Mouse (Mus musculus) neural tube, embryonic 11.5 days (tissue): Measurements from ENCODE around the gene Gm20388. TPM values are rescaled to one million over a fixed set of nuclear protein-coding genes. Genes with fewer than 3 reads are reported as not detected.
A peak's percentile ranks its signal among the peaks of the same experiment; 100 is the strongest.
"Not testable (repeated sequence)": the region's sequence is repeated elsewhere in the genome, so short reads cannot be mapped to it uniquely, and the experiment has no call there.

Source experiments
- ATAC-seq: fragments of 200-750 bp; cut with Nextera tagmentation; 2 replicates; pipeline ENCODE4 v1.8.0; 2017; ENCODE audit warnings: moderate number of reproducible peaks, mild to moderate bottlenecking, moderate TSS enrichment, moderate library complexity; ENCODE audit not compliant: insufficient read depth, low FRiP score, low TSS enrichment
- DNase-seq: peaks from one replicate; pipeline ENCODE4 v3.0.0-alpha.2; 2015; ENCODE audit warnings: low spot score
- H3K27ac ChIP-seq: fragments of 300-500 bp; sonication (generic); 2 replicates; pipeline ENCODE4 v1.5.1; 2014; ENCODE audit warnings: low read depth, mild to moderate bottlenecking, low read length
- H3K27me3 ChIP-seq: fragments of 300-500 bp; sonication (generic); 2 replicates; pipeline ENCODE4 v1.6.1; 2014; ENCODE audit warnings: mild to moderate bottlenecking, low read length, mixed read lengths; ENCODE audit not compliant: control insufficient read depth, insufficient read depth
- H3K36me3 ChIP-seq: fragments of 300-500 bp; sonication (generic); 2 replicates; pipeline ENCODE4 v1.6.1; 2014; ENCODE audit warnings: mild to moderate bottlenecking, low read length, moderate library complexity, mixed read lengths; ENCODE audit not compliant: control insufficient read depth, insufficient read depth
- H3K4me1 ChIP-seq: fragments of 300-500 bp; sonication (generic); 2 replicates; pipeline ENCODE4 v1.6.1; 2014; ENCODE audit warnings: low read length, mixed read lengths; ENCODE audit not compliant: control insufficient read depth, insufficient read depth
- H3K4me2 ChIP-seq: fragments of 300-500 bp; sonication (generic); 2 replicates; pipeline ENCODE4 v1.6.1; 2014; ENCODE audit warnings: low read depth, mild to moderate bottlenecking, moderate library complexity
- H3K4me3 ChIP-seq: fragments of 300-500 bp; sonication (generic); 2 replicates; pipeline ENCODE4 v1.5.1; 2014; ENCODE audit warnings: low read depth, low read length
- H3K9ac ChIP-seq: fragments of 300-500 bp; sonication (generic); 2 replicates; pipeline ENCODE4 v1.6.1; 2014; ENCODE audit warnings: mild to moderate bottlenecking, low read length
- H3K9me3 ChIP-seq: fragments of 300-500 bp; sonication (generic); 2 replicates; pipeline ENCODE4 v1.6.1; 2016; ENCODE audit warnings: low read length; ENCODE audit not compliant: control insufficient read depth
- WGBS: fragments of 180-500 bp; shearing (Covaris S2); extraction: QIAGEN DNeasy Blood & Tissue Kit; methylation state at CpG from one replicate; pipeline ENCODE4 v1.1.7; 2014; 5-methylcytosine and 5-hydroxymethylcytosine counted together
- polyA plus RNA-seq: library from polyadenylated mRNA; unstranded; fragments of >200 nt; fragmentation: Nextera tagmentation; extraction: Ambion mirVana; gene quantifications from 2 replicates; pipeline ENCODE4 v1.2.1, GENCODE M21; 2014

Gene Gm20388
- polyA plus RNA-seq, 1 experiment from 2014 or later: not detected

GRCm38 (mm10) chr8:121597492-121597891, 1686.9 kb downstream of the Gm20388 start:
- not testable (repeated sequence) for DNase-seq, H3K4me2 ChIP-seq, H3K4me1 ChIP-seq, H3K9ac ChIP-seq, H3K27ac ChIP-seq, H3K27me3 ChIP-seq, ATAC-seq, H3K4me3 ChIP-seq, H3K9me3 ChIP-seq
- peaks cover 21% of the 10 kb centered on the region for H3K36me3 ChIP-seq
- WGBS: 86% methylated on average over 2 of the region's 2 CpGs

GRCm38 (mm10) chr8:121598190-121598589, 1687.5 kb downstream of the Gm20388 start:
- 89% methylated on average over 7 of the region's 7 CpGs for WGBS
- Histone ChIP-seq H3K4me3 (no peak overlapping the region), H3K36me3 (peaks cover 24% of the 10 kb centered on the region), H3K9ac (no peak overlapping the region), H3K9me3 (no peaks in the 10 kb centered on the region), H3K27ac (no peak overlapping the region), H3K27me3 (no peaks in the 10 kb centered on the region), H3K4me1 (no peaks in the 10 kb centered on the region), H3K4me2 (no peak overlapping the region)
- ATAC-seq (no peak), DNase-seq (no peak)

GRCm38 (mm10) chr8:121598892-121599291, 1688.3 kb downstream of the Gm20388 start:
- H3K4me1 ChIP-seq: no peaks in the 10 kb centered on the region
- peak; percentile 69; the same call in 1 of the 2 replicates for ATAC-seq
- H3K9me3 ChIP-seq: no peaks in the 10 kb centered on the region
- peak; percentile 80 for DNase-seq
- no peak overlapping the region for H3K27ac ChIP-seq
- H3K36me3 ChIP-seq: peaks cover 25% of the 10 kb centered on the region
- no peaks in the 10 kb centered on the region for H3K27me3 ChIP-seq
- H3K4me3 ChIP-seq: no peak overlapping the region
- 42% methylated on average over 7 of the region's 7 CpGs for WGBS
- no peak overlapping the region for H3K4me2 ChIP-seq
- no peak overlapping the region for H3K9ac ChIP-seq

- Histone ChIP-seq H3K27ac (no peak overlapping the region), H3K4me1 (no peaks in the 10 kb centered on the region), H3K4me3 (no peak overlapping the region), H3K9me3 (no peaks in the 10 kb centered on the region), H3K9ac (no peak overlapping the region), H3K36me3 (peaks cover 32% of the 10 kb centered on the region), H3K4me2 (no peak overlapping the region), H3K27me3 (no peaks in the 10 kb centered on the region)
- no peak for ATAC-seq
- no peak for DNase-seq
- 90% methylated on average over 14 of the region's 14 CpGs for WGBS
Observed at GRCm38 (mm10) chr8:121599842-121600241, 1689.2 kb downstream of the Gm20388 start.

- Histone ChIP-seq H3K36me3 (peaks cover 36% of the 10 kb centered on the region), H3K9me3 (no peaks in the 10 kb centered on the region), H3K4me3 (no peak overlapping the region), H3K4me2 (no peak overlapping the region), H3K9ac (no peak overlapping the region), H3K4me1 (no peaks in the 10 kb centered on the region), H3K27ac (no peak overlapping the region), H3K27me3 (no peaks in the 10 kb centered on the region)
- ATAC-seq (no peak), DNase-seq (no peak)
- WGBS: 91% methylated on average over 12 of the region's 12 CpGs
Observed at GRCm38 (mm10) chr8:121602411-121602810, 1691.8 kb downstream of the Gm20388 start.

- ATAC-seq: no peak
- peak; percentile 73 for DNase-seq
- H3K9ac ChIP-seq: no peak overlapping the region
- no peaks in the 10 kb centered on the region for H3K27me3 ChIP-seq
- peaks cover 36% of the 10 kb centered on the region for H3K36me3 ChIP-seq
- H3K9me3 ChIP-seq: no peaks in the 10 kb centered on the region
- no peak overlapping the region for H3K4me3 ChIP-seq
- H3K4me2 ChIP-seq: no peak overlapping the region
- H3K4me1 ChIP-seq: no peaks in the 10 kb centered on the region
- no peak overlapping the region for H3K27ac ChIP-seq
- 36% methylated on average over 3 of the region's 3 CpGs for WGBS
Observed at GRCm38 (mm10) chr8:121602860-121603259, 1692.2 kb downstream of the Gm20388 start.

- no peak for ATAC-seq
- peaks cover 40% of the 10 kb centered on the region for H3K36me3 ChIP-seq
Observed at GRCm38 (mm10) chr8:121603801-121604200, 1693.2 kb downstream of the Gm20388 start.

GRCm38 (mm10) chr8:121607661-121608060, 1697.0 kb downstream of the Gm20388 start:
- Histone ChIP-seq H3K4me1 (no peaks in the 10 kb centered on the region), H3K4me3 (no peak overlapping the region), H3K27ac (no peak overlapping the region), H3K9me3 (no peaks in the 10 kb centered on the region), H3K27me3 (no peaks in the 10 kb centered on the region), H3K36me3 (peaks cover 34% of the 10 kb centered on the region), H3K9ac (no peak overlapping the region), H3K4me2 (no peak overlapping the region)
- DNase-seq: no peak
- ATAC-seq: no peak
- WGBS: 92% methylated on average over 5 of the region's 5 CpGs

More at GRCm38 (mm10) chr8:121603801-121604200, 1693.2 kb downstream of the Gm20388 start:
- Histone ChIP-seq H3K4me1 (no peaks in the 10 kb centered on the region), H3K4me2 (no peak overlapping the region), H3K27me3 (no peaks in the 10 kb centered on the region), H3K27ac (no peak overlapping the region), H3K9ac (no peak overlapping the region), H3K9me3 (no peaks in the 10 kb centered on the region), H3K4me3 (no peak overlapping the region)
- no peak for DNase-seq
- 93% methylated on average over 12 of the region's 12 CpGs for WGBS

- H3K27ac ChIP-seq: no peak overlapping the region
- no peak overlapping the region for H3K4me3 ChIP-seq
- no peak for DNase-seq
- no peak overlapping the region for H3K9ac ChIP-seq
- no peak for ATAC-seq
- no peaks in the 10 kb centered on the region for H3K4me1 ChIP-seq
- H3K27me3 ChIP-seq: no peaks in the 10 kb centered on the region
- WGBS: 89% methylated on average over 15 of the region's 15 CpGs
- H3K4me2 ChIP-seq: no peak overlapping the region
- no peaks in the 10 kb centered on the region for H3K9me3 ChIP-seq
- H3K36me3 ChIP-seq: peaks cover 26% of the 10 kb centered on the region
Observed at GRCm38 (mm10) chr8:121609251-121609650, 1698.6 kb downstream of the Gm20388 start.
